Mouse (Mus musculus): Measurements from ENCODE around the gene Prmt3. TPM values are rescaled to one million over a fixed set of nuclear protein-coding genes. Genes with fewer than 3 reads are reported as not detected.

Prmt3 gene
- polyA plus RNA-seq, 1 experiment from 2014 or later, result 9.9 TPM

GRCm38 (mm10) chr7:49857347-49857746 lies 79.2 kb downstream of the Prmt3 start:
- Histone ChIP-seq H3K79me2 (ENCODE audit: inconsistent target) (no peaks in the 10 kb centered on the region), H3K27ac (no peak overlapping the region), H3K36me3 (ENCODE audit: inconsistent target) (no peaks in the 10 kb centered on the region), H3K4me3 (ENCODE audit: inconsistent target) (no peak overlapping the region)
- WGBS (ENCODE audit: missing documents), result 97% methylated on average over 5 of the region's 5 CpGs

DNA sequence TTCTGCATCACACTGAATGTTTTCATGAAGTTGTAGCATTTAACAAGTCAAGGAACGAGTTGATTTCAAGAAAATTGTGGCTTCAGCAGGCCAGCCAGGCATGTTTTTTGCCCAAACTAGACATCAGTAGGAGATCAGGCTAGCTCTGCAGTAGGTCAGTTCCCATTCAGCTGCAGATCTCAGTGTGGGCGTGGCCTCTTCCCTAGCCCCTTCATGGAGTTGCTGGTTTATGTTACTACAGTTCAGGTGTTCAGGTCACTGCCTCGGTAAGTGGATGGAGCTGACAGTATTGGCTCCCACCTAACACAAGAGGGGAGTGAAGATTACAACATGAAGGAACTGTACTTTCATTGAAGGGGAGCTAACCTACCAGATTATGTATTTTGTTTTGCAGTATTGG lies 80.1 kb downstream of the Prmt3 start:
- Histone ChIP-seq H3K79me2 (ENCODE audit: inconsistent target) (no peaks in the 10 kb centered on the region), H3K4me3 (ENCODE audit: inconsistent target) (no peak overlapping the region), H3K36me3 (ENCODE audit: inconsistent target) (no peaks in the 10 kb centered on the region), H3K27ac (no peak overlapping the region)
- 100% methylated on average over 3 of the region's 3 CpGs for whole genome bisulfite sequencing (ENCODE audit: missing documents)

GRCm38 (mm10) chr7:49859820-49860219 lies 81.7 kb downstream of the Prmt3 start:
- Histone ChIP-seq H3K79me2 (ENCODE audit: inconsistent target) (no peaks in the 10 kb centered on the region), H3K36me3 (ENCODE audit: inconsistent target) (no peaks in the 10 kb centered on the region), H3K4me3 (ENCODE audit: inconsistent target) (no peak overlapping the region), H3K27ac (no peak overlapping the region)
- 97% methylated on average over 3 of the region's 3 CpGs for WGBS (ENCODE audit: missing documents)

GRCm38 (mm10) chr7:49861196-49861595 lies 83.0 kb downstream of the Prmt3 start:
- H3K36me3 ChIP-seq (ENCODE audit: inconsistent target), result no peaks in the 10 kb centered on the region
- H3K4me3 ChIP-seq (ENCODE audit: inconsistent target), result no peak overlapping the region
- H3K27ac ChIP-seq, result no peak overlapping the region
- no peaks in the 10 kb centered on the region for H3K79me2 ChIP-seq (ENCODE audit: inconsistent target)
- WGBS (ENCODE audit: missing documents), result 100% methylated on average over 2 of the region's 2 CpGs

GRCm38 (mm10) chr7:49863753-49864152 lies 85.6 kb downstream of the Prmt3 start:
- Histone ChIP-seq H3K79me2 (ENCODE audit: inconsistent target) (no peaks in the 10 kb centered on the region), H3K27ac (no peak overlapping the region), H3K4me3 (ENCODE audit: inconsistent target) (no peak overlapping the region), H3K36me3 (ENCODE audit: inconsistent target) (no peaks in the 10 kb centered on the region)
- WGBS (ENCODE audit: missing documents), result 63% methylated on average over 3 of the region's 3 CpGs

DNA sequence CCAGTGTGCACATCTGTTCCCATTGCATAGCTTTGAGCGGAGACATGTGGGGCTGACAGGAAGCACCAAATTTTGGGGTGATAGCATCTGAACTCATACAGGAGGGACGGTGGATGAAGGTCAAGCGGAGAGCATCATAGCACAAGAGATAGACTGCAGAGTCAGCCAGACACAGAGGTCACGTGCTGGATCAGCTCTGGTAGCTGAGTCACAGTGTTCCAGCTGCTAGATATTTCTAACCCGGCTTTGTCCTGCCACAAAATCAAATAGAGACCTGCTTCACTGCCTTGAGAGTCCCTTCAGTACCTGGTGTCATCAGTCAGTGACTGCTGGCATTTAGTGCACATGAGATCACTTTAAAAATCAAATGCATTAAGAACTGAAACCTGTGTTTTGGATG lies 91.5 kb downstream of the Prmt3 start:
- 82% methylated on average over 5 of the region's 5 CpGs for WGBS (ENCODE audit: missing documents)
- no peak overlapping the region for H3K4me3 ChIP-seq (ENCODE audit: inconsistent target)
- H3K27ac ChIP-seq, result no peak overlapping the region
- no peaks in the 10 kb centered on the region for H3K36me3 ChIP-seq (ENCODE audit: inconsistent target)
- H3K79me2 ChIP-seq (ENCODE audit: inconsistent target), result no peaks in the 10 kb centered on the region

DNA sequence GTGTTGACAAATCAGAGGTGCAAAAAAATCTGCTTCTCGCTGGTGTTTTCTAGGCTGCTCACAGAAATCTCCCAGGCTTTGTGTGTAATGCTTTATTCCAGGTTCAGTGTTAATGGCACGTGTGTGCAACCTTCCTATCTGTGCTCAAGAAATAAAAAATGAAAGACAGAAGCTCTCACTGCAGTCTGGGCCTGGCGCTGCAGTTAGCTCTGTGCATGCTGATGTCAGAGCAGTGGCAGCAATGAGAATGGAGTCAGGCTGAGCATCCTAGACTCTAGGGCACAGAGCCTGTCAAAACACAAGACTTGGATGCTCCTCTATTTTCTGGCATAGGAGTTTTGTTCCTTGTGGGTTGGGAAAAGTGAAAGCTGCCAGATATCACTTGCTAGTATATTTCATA lies 92.1 kb downstream of the Prmt3 start:
- WGBS (ENCODE audit: missing documents), result 81% methylated on average over 3 of the region's 3 CpGs
- Histone ChIP-seq H3K79me2 (ENCODE audit: inconsistent target) (no peaks in the 10 kb centered on the region), H3K36me3 (ENCODE audit: inconsistent target) (no peaks in the 10 kb centered on the region), H3K4me3 (ENCODE audit: inconsistent target) (no peak overlapping the region), H3K27ac (no peak overlapping the region)

- Histone ChIP-seq H3K4me3 (ENCODE audit: inconsistent target) (no peak overlapping the region), H3K79me2 (ENCODE audit: inconsistent target) (no peaks in the 10 kb centered on the region), H3K36me3 (ENCODE audit: inconsistent target) (no peaks in the 10 kb centered on the region), H3K27ac (no peak overlapping the region)
- 79% methylated on average over 5 of the region's 5 CpGs for WGBS (ENCODE audit: missing documents)
Observed at GRCm38 (mm10) chr7:49877307-49877706, 99.2 kb downstream of the Prmt3 start.

DNA sequence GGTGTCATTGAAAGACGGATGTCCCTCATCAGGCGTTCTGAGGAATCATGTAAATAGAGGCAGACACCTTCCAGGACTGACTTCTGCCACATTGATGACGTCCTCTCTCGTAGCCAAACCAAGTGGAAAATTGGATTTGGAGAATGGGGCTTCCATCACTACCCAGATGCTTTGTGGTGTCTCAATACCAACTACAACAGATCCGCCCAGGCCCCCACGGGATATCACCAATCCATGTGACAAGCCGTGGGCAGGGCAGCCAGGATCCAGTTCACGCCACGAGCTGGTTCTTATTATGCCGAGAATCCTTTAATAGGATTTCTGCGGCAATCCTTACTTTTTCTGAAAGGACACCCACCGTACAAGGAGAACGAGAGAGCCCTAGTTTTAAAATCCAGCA lies 100.9 kb downstream of the Prmt3 start:
- WGBS (ENCODE audit: missing documents), result 91% methylated on average over 13 of the region's 13 CpGs
- Histone ChIP-seq H3K4me3 (ENCODE audit: inconsistent target) (no peak overlapping the region), H3K36me3 (ENCODE audit: inconsistent target) (no peaks in the 10 kb centered on the region), H3K27ac (no peak overlapping the region), H3K79me2 (ENCODE audit: inconsistent target) (no peaks in the 10 kb centered on the region)

DNA sequence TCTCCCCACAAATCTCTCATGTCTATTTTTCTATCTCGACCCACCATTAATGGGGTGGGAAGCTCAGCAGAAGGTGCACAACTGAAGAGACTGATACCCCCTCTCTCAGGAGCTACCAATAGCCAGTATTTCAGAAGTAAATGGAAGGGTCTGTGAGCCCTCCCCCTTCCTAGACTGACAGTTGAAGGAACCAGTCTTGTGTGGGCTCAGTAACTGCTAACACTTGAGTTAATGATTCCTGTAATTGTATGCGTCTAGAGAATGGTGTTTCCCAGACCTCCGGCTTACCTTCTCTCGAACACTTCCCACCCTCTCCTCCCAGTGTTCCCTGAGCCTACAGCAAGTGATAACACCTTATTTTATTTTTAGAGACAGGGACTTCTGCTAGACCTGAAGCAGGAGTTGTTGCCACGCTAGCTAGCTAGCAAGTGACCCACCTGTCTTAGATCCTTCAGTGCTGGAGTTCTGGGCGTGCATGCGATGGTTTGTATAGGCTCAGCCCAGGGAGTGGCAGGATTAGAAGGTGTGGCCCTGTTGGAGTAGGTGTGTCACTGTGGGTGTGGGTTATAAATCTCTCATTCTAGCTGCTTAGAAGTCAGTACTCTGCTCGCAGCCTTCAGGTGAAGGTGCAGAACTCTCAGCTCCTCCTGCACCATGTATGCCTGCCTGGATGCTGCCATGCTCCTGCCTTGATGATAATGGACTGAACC lies 102.0 kb downstream of the Prmt3 start:
- no peak overlapping the region for H3K4me3 ChIP-seq (ENCODE audit: inconsistent target)
- no peak overlapping the region for H3K27ac ChIP-seq
- WGBS (ENCODE audit: missing documents), result 76% methylated on average over 8 of the region's 8 CpGs

DNA sequence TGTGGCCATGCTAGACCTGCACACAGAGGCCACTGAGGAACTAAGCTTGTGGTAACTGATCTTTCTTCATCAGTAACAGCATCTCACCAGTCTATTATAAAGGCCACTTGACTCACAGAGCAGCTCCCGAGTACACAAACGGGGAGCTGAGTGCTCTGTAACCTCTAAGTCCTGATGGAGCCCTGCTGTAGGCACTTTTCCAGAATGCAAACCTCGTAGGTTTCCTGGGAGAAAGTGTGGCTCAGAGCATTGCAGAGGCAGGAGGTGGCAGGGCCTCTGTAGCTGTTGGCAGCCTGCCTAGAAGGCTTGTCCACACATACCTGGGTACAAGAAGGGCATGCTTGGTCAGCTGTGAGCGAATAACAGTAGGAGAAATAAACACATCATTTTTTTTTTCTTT lies 104.1 kb downstream of the Prmt3 start:
- no peaks in the 10 kb centered on the region for H3K36me3 ChIP-seq (ENCODE audit: inconsistent target)
- no peak overlapping the region for H3K4me3 ChIP-seq (ENCODE audit: inconsistent target)
- no peaks in the 10 kb centered on the region for H3K79me2 ChIP-seq (ENCODE audit: inconsistent target)
- WGBS (ENCODE audit: missing documents), result 9% methylated on average over 4 of the region's 4 CpGs
- no peak overlapping the region for H3K27ac ChIP-seq

More for the DNA sequence above, 102.0 kb downstream of the Prmt3 start:
- H3K79me2 ChIP-seq (ENCODE audit: inconsistent target), result no peaks in the 10 kb centered on the region
- H3K36me3 ChIP-seq (ENCODE audit: inconsistent target), result no peaks in the 10 kb centered on the region

DNA sequence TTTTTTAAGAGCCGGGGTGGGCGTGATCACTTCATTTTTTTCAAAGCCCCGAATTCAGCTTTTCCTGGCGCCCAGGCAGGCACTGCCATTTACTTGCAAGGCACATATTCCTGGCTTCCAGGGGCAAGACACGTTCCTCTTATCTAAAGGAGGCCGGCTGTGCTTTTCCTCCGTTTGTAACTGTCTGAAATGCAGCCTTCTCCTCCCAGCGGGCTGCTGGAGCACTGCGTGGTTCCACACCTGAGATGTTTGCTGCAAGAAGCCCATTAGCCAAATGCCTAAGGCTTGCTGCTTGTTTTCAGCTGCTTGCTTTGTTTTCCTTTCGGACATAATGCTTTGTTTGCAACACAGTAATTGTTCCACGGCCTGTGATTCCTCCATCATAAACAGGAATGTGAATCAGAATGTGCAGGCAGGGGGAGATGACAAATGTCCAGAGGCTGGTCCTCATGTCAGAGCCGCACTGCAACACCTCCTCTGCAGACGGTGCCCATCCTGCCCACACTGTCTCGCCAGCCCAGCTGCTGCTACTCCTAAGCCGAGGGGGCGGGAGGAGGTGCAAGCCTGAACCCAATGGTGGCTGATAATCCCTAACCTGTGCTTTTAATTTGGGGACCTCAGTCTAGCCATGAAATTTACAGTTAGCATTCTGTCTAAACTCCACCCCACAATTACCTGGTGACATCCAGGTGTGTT lies 104.7 kb downstream of the Prmt3 start:
- H3K79me2 ChIP-seq (ENCODE audit: inconsistent target), result no peaks in the 10 kb centered on the region
- 46% methylated on average over 16 of the region's 16 CpGs for WGBS (ENCODE audit: missing documents)
- no peak overlapping the region for H3K27ac ChIP-seq

DNA sequence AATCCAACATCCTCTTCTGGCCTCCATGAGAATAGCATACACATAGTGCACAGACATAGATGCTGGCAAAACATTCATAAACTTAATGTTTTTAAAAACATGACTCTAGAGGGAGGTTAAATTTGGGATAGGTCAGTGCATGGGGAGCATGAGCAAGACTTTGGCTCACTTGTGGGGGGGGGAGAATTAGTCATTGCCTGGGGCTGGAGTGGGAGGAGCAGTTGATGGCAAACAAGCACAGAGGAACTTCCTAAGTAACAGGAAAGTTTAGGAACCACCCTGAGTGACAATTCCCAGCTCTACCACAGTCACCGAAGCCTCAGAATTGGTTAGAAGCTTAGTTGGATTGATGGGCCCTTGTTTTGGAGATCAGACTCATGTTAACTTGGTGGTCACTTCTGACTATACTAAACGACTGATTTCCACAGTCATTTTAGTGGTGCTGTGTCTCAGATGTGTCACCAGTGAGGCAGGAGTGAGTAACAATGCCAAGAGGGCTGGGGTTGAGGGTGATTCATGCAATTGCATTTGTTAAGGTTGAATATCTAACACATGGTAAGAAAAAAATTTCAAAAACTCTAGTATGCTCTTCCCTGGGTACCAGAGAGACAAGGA lies 109.7 kb downstream of the Prmt3 start:
- Histone ChIP-seq H3K27ac (no peak overlapping the region), H3K79me2 (ENCODE audit: inconsistent target) (no peaks in the 10 kb centered on the region), H3K4me3 (ENCODE audit: inconsistent target) (no peak overlapping the region), H3K36me3 (ENCODE audit: inconsistent target) (no peaks in the 10 kb centered on the region)
- 74% methylated on average over 2 of the region's 2 CpGs for WGBS (ENCODE audit: missing documents)

More for the DNA sequence above, 104.7 kb downstream of the Prmt3 start:
- H3K36me3 ChIP-seq (ENCODE audit: inconsistent target), result no peaks in the 10 kb centered on the region
- H3K4me3 ChIP-seq (ENCODE audit: inconsistent target), result no peak overlapping the region

GRCm38 (mm10) chr7:49894786-49895185 lies 116.6 kb downstream of the Prmt3 start:
- Histone ChIP-seq H3K4me3 (ENCODE audit: inconsistent target) (no peak overlapping the region), H3K27ac (no peak overlapping the region), H3K36me3 (ENCODE audit: inconsistent target) (no peaks in the 10 kb centered on the region), H3K79me2 (ENCODE audit: inconsistent target) (no peaks in the 10 kb centered on the region)
- WGBS (ENCODE audit: missing documents), result 6% methylated on average over 2 of the region's 2 CpGs

- H3K4me3 ChIP-seq (ENCODE audit: inconsistent target), result no peak overlapping the region
- 88% methylated on average over 6 of the region's 6 CpGs for WGBS (ENCODE audit: missing documents)
- H3K36me3 ChIP-seq (ENCODE audit: inconsistent target), result no peaks in the 10 kb centered on the region
- no peak overlapping the region for H3K27ac ChIP-seq
- H3K79me2 ChIP-seq (ENCODE audit: inconsistent target), result no peaks in the 10 kb centered on the region
Observed at GRCm38 (mm10) chr7:49895296-49895695, 117.2 kb downstream of the Prmt3 start.

All from macrophage (primary cell).